In the genomic region with DNA sequence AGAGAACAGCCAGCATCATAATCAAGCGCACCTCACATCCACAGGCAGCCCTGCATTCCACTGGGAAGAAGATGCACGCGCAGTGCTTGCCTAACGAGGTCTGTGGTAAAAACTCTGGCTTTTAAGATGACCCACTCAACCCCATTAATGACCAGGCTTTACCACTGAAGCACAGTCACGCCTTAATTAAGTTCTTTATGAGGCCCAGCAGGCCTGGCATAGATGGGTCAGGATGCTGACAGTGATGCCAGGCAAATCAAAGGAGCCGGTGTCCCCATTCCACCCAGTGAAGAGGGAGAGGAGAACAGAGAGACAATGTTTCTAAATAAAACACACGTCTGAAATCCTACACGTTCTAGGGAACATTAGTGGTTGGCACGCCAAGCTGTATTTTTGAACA, we compare ENCODE assay signal across 26 mouse cellular contexts. TPM values are rescaled to one million over a fixed set of nuclear protein-coding genes. Genes with fewer than 3 reads are reported as not detected.
"Had no signal": no experiment of that assay in that cellular context is flagged by ENCODE, and none has a peak within 500 bp of the region (broad histone marks: within the 10 kb centered on the region; RNA-seq: fewer than 3 reads in every experiment).

No protein-coding gene starts in this region.

- H3K27ac ChIP-seq: kidney, embryonic 15.5 days; layer of hippocampus, adult 2 months; left cerebral cortex, adult 2 months; limb, embryonic 12.5 days; limb, embryonic 15.5 days; liver, embryonic 14.5 days; macrophage; midbrain, embryonic 12.5 days; neural tube, embryonic 12.5 days; stomach, embryonic 15.5 days had no signal

- H3K4me1 ChIP-seq: kidney, embryonic 15.5 days; limb, embryonic 12.5 days; limb, embryonic 15.5 days; midbrain, embryonic 12.5 days; neural tube, embryonic 12.5 days; stomach, embryonic 15.5 days had no signal

- DNase-seq: kidney, adult 11 months; kidney, adult 8-10 months; kidney, postnatal 14 days; layer of hippocampus, adult 9-11 months; liver, postnatal 0 days; lung, embryonic 14.5 days; right cerebral cortex, postnatal 25 days; spleen, adult 18-20 months; thymus, postnatal 36 days had no signal

- H3K27me3 ChIP-seq: kidney, embryonic 15.5 days; limb, embryonic 12.5 days; limb, embryonic 15.5 days; midbrain, embryonic 12.5 days; neural tube, embryonic 12.5 days; stomach, embryonic 15.5 days had no signal

- H3K9me3 ChIP-seq: kidney, embryonic 15.5 days; limb, embryonic 12.5 days; limb, embryonic 15.5 days; midbrain, embryonic 12.5 days; neural tube, embryonic 12.5 days; stomach, embryonic 15.5 days had no signal

- H3K4me3 ChIP-seq: kidney, embryonic 15.5 days; layer of hippocampus, adult 2 months; left cerebral cortex, adult 2 months; limb, embryonic 12.5 days; limb, embryonic 15.5 days; midbrain, embryonic 12.5 days; neural tube, embryonic 12.5 days; stomach, embryonic 15.5 days had no signal

- H3K36me3 ChIP-seq: kidney, embryonic 15.5 days; limb, embryonic 12.5 days; limb, embryonic 15.5 days; midbrain, embryonic 12.5 days; neural tube, embryonic 12.5 days; stomach, embryonic 15.5 days had no signal

RNA-seq across cellular contexts. Expression of a gene that starts 3.8 kb away (rescaled TPM):
- total RNA-seq: layer of hippocampus, adult 2 months; layer of hippocampus, postnatal 25 days; left cerebral cortex, adult 2 months; left cerebral cortex, postnatal 10 days; left cerebral cortex, postnatal 36 days; megakaryocyte, adult 5-6 weeks had no signal
- polyA plus RNA-seq: limb, embryonic 12.5 days; liver, embryonic 11.5 days; liver, postnatal 0 days; lung, embryonic 14.5 days; lung, postnatal 0 days; macrophage; midbrain, embryonic 12.5 days; neural tube, embryonic 12.5 days; stomach, embryonic 15.5 days; thymus, postnatal 0 days had no signal
